Mouse (Mus musculus): ENCODE data around the gene Ung. TPM values are rescaled to one million over a fixed set of nuclear protein-coding genes. Genes with fewer than 3 reads are reported as not detected.

The Ung gene
- polyA plus RNA-seq (2011; ENCODE audit: insufficient read depth, insufficient read length, low replicate concordance, missing spikeins) = 7.0 and 29.5 TPM in 2 replicates

DNA sequence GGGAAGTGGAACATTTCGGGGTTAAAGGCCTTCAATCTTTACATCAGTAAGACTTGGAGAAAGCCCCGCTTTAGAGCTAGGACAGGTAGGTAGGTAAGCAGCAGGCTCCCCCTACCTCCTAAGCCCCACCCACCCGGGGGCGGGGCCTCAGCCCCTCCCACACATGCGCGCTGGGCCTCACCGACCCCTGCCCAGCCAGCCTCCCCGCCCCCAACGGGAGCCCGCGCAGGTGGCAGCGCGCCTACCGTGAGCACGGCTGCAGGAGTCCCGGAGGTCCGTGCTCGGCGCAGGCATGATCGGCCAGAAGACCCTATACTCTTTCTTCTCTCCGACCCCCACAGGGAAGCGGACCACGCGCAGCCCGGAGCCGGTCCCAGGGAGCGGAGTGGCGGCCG, at the start of gene Ung:
Ung (plus strand) TSS at position 176 of the 395 bp plus-strand sequence.
- Histone ChIP-seq H3K4me3 (replicated peaks; ENCODE audit: control insufficient read depth, low read depth, low read length) (peak within 1 kb of the TSS; percentile 65), H3K4me1 (ENCODE audit: control insufficient read depth, insufficient read depth, low read length) (no peaks in the 10 kb centered on the region; the same call in 1 of the 2 replicates), H3K27ac (ENCODE audit: control insufficient read depth, insufficient read depth, low read depth, low read length, poor library complexity) (peak within 1 kb of the TSS; percentile 49; the same call in 1 of the 2 replicates)
- TF ChIP-seq CTCF (IDR thresholded peaks at IDR 0.05; ENCODE audit: control insufficient read depth, insufficient read depth, low read length) = no peak
- no peak for TF ChIP-seq POLR2A (IDR thresholded peaks at IDR 0.05; ENCODE audit: borderline replicate concordance, control insufficient read depth, low read depth, low read length)
- WGBS = 1% methylated on average over 29 of the region's 29 CpGs

DNA sequence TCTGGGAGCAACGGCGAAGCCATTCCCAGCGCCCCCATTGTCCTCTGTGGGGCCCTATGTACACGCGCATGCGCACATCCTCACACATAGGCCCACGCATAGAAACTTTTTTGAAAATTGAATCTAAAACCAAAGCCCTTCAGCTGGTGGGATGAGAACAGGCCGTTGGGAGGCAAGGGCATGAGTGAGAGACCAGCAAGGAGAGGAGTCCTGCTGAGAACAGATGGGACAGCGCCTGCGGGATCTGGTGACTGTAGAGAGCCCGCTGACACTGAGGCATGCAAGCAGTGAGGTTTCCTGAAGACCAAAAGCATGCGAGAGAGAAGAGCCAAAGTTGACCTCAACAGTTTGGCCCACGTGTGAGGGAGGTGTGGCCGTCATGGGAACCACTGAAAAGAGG, 44.7 kb upstream of the Ung start:
- H3K4me3 ChIP-seq (replicated peaks; ENCODE audit: control insufficient read depth, low read depth, low read length) = no peak overlapping the region
- 77% methylated on average over 14 of the region's 14 CpGs for WGBS
- no peak overlapping the region for H3K27ac ChIP-seq (ENCODE audit: control insufficient read depth, insufficient read depth, low read depth, low read length, poor library complexity)
- TF ChIP-seq POLR2A (IDR thresholded peaks at IDR 0.05; ENCODE audit: borderline replicate concordance, control insufficient read depth, low read depth, low read length) (no peak), CTCF (IDR thresholded peaks at IDR 0.05; ENCODE audit: control insufficient read depth, insufficient read depth, low read length) (no peak)
- no peaks in the 10 kb centered on the region for H3K4me1 ChIP-seq (ENCODE audit: control insufficient read depth, insufficient read depth, low read length)

GRCm38 (mm10) chr5:114087875-114088480, 42.2 kb upstream of the Ung start:
- no peak overlapping the region for H3K4me3 ChIP-seq (replicated peaks; ENCODE audit: control insufficient read depth, low read depth, low read length)
- TF ChIP-seq CTCF (IDR thresholded peaks at IDR 0.05; ENCODE audit: control insufficient read depth, insufficient read depth, low read length) = no peak
- TF ChIP-seq POLR2A (IDR thresholded peaks at IDR 0.05; ENCODE audit: borderline replicate concordance, control insufficient read depth, low read depth, low read length) = no peak
- WGBS = 52% methylated on average over 12 of the region's 12 CpGs
- H3K4me1 ChIP-seq (ENCODE audit: control insufficient read depth, insufficient read depth, low read length) = no peaks in the 10 kb centered on the region
- no peak overlapping the region for H3K27ac ChIP-seq (ENCODE audit: control insufficient read depth, insufficient read depth, low read depth, low read length, poor library complexity)

DNA sequence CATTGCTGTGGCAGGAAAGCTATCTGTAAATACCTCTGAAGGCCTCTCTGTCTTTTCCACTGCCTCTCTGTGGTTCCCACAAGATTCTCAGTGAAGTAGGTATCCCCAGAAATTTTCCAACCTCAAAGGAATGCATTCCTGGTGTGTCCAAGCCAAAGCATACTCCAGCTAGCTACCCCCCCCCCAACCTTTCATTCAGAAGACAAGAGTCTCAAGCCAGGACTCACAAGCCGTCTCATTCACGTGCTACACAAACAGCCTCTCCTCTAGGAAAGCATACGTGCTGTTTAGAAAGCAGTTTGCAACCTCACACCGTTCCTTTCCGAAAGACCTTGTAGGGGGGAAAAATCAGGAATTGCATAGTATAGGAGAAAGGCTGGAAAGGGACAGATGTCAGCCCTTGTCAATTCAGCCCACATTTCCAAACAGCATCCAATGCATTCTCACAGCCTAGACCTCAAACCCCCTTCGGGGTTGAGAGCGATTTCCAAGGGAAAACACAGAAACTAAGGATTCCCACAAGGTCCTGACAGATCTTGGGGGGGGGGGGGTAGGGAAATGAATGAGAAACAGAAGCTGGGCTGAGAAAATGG, 39.7 kb upstream of the Ung start:
- no peak overlapping the region for H3K4me3 ChIP-seq (replicated peaks; ENCODE audit: control insufficient read depth, low read depth, low read length)
- WGBS = 28% methylated on average over 7 of the region's 7 CpGs
- no peak overlapping the region for H3K27ac ChIP-seq (ENCODE audit: control insufficient read depth, insufficient read depth, low read depth, low read length, poor library complexity)
- TF ChIP-seq CTCF (IDR thresholded peaks at IDR 0.05; ENCODE audit: control insufficient read depth, insufficient read depth, low read length) (no peak), POLR2A (IDR thresholded peaks at IDR 0.05; ENCODE audit: borderline replicate concordance, control insufficient read depth, low read depth, low read length) (no peak)
- H3K4me1 ChIP-seq (ENCODE audit: control insufficient read depth, insufficient read depth, low read length) = no peaks in the 10 kb centered on the region

DNA sequence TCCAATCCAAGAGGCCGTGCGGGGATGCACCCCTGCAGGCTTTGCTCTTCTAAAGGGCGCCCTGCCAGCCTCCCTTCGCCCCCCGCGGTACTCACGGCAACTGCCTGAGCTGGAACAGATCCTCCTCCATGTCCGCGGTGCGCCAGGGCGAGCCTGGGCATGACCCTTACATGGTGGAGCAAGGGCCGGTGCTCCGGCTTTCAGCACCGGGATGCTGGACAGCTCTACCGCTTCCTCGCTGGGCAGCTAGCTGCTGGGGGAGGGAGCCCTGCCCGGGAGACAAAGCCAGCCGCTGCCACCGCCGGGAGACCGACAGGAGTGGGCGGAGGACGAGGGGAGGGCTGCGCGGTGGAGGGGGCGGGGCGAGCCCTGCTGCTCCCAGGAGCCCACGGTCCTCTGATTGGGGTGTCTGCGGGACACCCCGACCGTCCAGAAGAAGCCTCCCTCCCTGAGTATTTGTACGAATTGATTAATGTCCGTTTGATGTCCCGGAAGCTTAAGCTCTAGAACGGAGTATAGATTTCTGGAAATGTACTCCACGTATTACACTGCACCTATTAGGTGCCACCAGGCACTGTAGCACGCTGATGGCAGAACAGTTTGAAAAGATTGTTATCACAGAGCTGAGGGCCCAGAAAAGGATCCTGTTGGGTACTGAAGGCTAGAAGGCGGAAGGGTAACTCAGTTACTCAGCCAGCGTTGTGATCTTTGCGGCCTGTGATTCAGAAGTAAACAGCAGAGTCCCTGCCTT, 39.0 kb upstream of the Ung start, which contains the start of gene Svop:
Svop (minus strand) TSS at position 514 of the 751 bp plus-strand sequence.
- H3K4me3 ChIP-seq (replicated peaks; ENCODE audit: control insufficient read depth, low read depth, low read length) = no peak within 1 kb of the TSS
- WGBS = 4% methylated on average over 40 of the region's 40 CpGs
- TF ChIP-seq CTCF (IDR thresholded peaks at IDR 0.05; ENCODE audit: control insufficient read depth, insufficient read depth, low read length) (no peak), POLR2A (IDR thresholded peaks at IDR 0.05; ENCODE audit: borderline replicate concordance, control insufficient read depth, low read depth, low read length) (no peak)
- H3K4me1 ChIP-seq (ENCODE audit: control insufficient read depth, insufficient read depth, low read length) = no peaks in the 10 kb centered on the region
- no peak within 1 kb of the TSS for H3K27ac ChIP-seq (ENCODE audit: control insufficient read depth, insufficient read depth, low read depth, low read length, poor library complexity)

- H3K27ac ChIP-seq (ENCODE audit: control insufficient read depth, insufficient read depth, low read depth, low read length, poor library complexity) = no peak overlapping the region
- WGBS = 9% methylated on average over 37 of the region's 37 CpGs
These were observed 30.3 kb upstream of the Ung start for GRCm38 (mm10) chr5:114099709-114100389.

GRCm38 (mm10) chr5:114100390-114101099, 29.6 kb upstream of the Ung start:
- WGBS = 4% methylated on average over 58 of the region's 64 CpGs
- peak overlapping the region; percentile 63 for H3K4me3 ChIP-seq (replicated peaks; ENCODE audit: control insufficient read depth, low read depth, low read length)
- peaks cover 1% of the 10 kb centered on the region for H3K4me1 ChIP-seq (ENCODE audit: control insufficient read depth, insufficient read depth, low read length)
- TF ChIP-seq CTCF (IDR thresholded peaks at IDR 0.05; ENCODE audit: control insufficient read depth, insufficient read depth, low read length) (no peak), POLR2A (IDR thresholded peaks at IDR 0.05; ENCODE audit: borderline replicate concordance, control insufficient read depth, low read depth, low read length) (no peak)
- H3K27ac ChIP-seq (ENCODE audit: control insufficient read depth, insufficient read depth, low read depth, low read length, poor library complexity) = no peak overlapping the region; the same call in 1 of the 2 replicates

More at GRCm38 (mm10) chr5:114099709-114100389, 30.3 kb upstream of the Ung start:
- TF ChIP-seq CTCF (IDR thresholded peaks at IDR 0.05; ENCODE audit: control insufficient read depth, insufficient read depth, low read length) (no peak), POLR2A (IDR thresholded peaks at IDR 0.05; ENCODE audit: borderline replicate concordance, control insufficient read depth, low read depth, low read length) (no peak)
- Histone ChIP-seq H3K4me1 (ENCODE audit: control insufficient read depth, insufficient read depth, low read length) (peaks cover 1% of the 10 kb centered on the region), H3K4me3 (replicated peaks; ENCODE audit: control insufficient read depth, low read depth, low read length) (peak overlapping the region; percentile 32)

Measured in bone marrow, adult 2 months (tissue).